Mouse (Mus musculus): Measurements from ENCODE around the gene Slc17a1. TPM values are rescaled to one million over a fixed set of nuclear protein-coding genes. Genes with fewer than 3 reads are reported as not detected.

Slc17a1 gene
- polyA plus RNA-seq, 1 experiment, result 0.05 TPM

Other genes with a start within 250 kb of the Slc17a1 start
- gene Hist1h2be, start 246.6 kb upstream of the Slc17a1 start, polyA plus RNA-seq (2012; rRNA removed), result 5.4 and 9.0 TPM in 2 replicates
- 3.1 and 3.9 TPM in 2 replicates for gene Hist1h1e, start 245.2 kb upstream of the Slc17a1 start, polyA plus RNA-seq (2012; rRNA removed)
- 0.32 and 0.63 TPM in 2 replicates for gene Hist1h2ac, start 183.8 kb upstream of the Slc17a1 start, polyA plus RNA-seq (2012; rRNA removed)
- 245 and 281 TPM in 2 replicates for gene Hist1h2bc, start 183.6 kb upstream of the Slc17a1 start, polyA plus RNA-seq (2012; rRNA removed)
- gene Hist1h1t, start 171.9 kb upstream of the Slc17a1 start, polyA plus RNA-seq (2012; rRNA removed), result not detected in 2 replicates
- gene Hist1h4c, start 169.3 kb upstream of the Slc17a1 start, polyA plus RNA-seq (2012; rRNA removed), result 3.9 and 6.4 TPM in 2 replicates
- 21.7 and 43.9 TPM in 2 replicates for gene Hfe, start 156.9 kb upstream of the Slc17a1 start, polyA plus RNA-seq (2012; rRNA removed)
- gene Hist1h1c, start 128.9 kb upstream of the Slc17a1 start, polyA plus RNA-seq (2012; rRNA removed), result 70.6 and 72.3 TPM in 2 replicates
- gene Hist1h3c, start 122.1 kb upstream of the Slc17a1 start, polyA plus RNA-seq (2012; rRNA removed), result 2.4 and 3.3 TPM in 2 replicates
- gene Hist1h2bb, start 121.0 kb upstream of the Slc17a1 start, polyA plus RNA-seq (2012; rRNA removed), result 2.2 and 5.9 TPM in 2 replicates
- gene Hist1h2ab, start 116.6 kb upstream of the Slc17a1 start, polyA plus RNA-seq (2012; rRNA removed), result 0.61 and 2.9 TPM in 2 replicates
- 1.4 and 3.1 TPM in 2 replicates for gene Hist1h3b, start 115.5 kb upstream of the Slc17a1 start, polyA plus RNA-seq (2012; rRNA removed)
- 0.82 and 3.9 TPM in 2 replicates for gene Hist1h4b, start 110.7 kb upstream of the Slc17a1 start, polyA plus RNA-seq (2012; rRNA removed)
- 5.8 and 9.3 TPM in 2 replicates for gene Hist1h4a, start 106.5 kb upstream of the Slc17a1 start, polyA plus RNA-seq (2012; rRNA removed)
- 2.8 and 4.3 TPM in 2 replicates for gene Hist1h3a, start 105.4 kb upstream of the Slc17a1 start, polyA plus RNA-seq (2012; rRNA removed)
- gene Hist1h1a, start 104.1 kb upstream of the Slc17a1 start, polyA plus RNA-seq (2012; rRNA removed), result not detected in 2 replicates
- 0.10 and 0.16 TPM in 2 replicates for gene Trim38, start 97.8 kb upstream of the Slc17a1 start, polyA plus RNA-seq (2012; rRNA removed)
- 0.04 TPM in 1 of 2 replicates, not detected in the other for gene Slc17a2, start 60.8 kb upstream of the Slc17a1 start, polyA plus RNA-seq (2012; rRNA removed)
- gene Slc17a3, start 28.3 kb upstream of the Slc17a1 start, polyA plus RNA-seq (2012; rRNA removed), result 0.06 TPM in 1 of 2 replicates, not detected in the other
- gene Slc17a4, start 47.3 kb downstream of the Slc17a1 start, polyA plus RNA-seq (2012; rRNA removed), result 0.08 and 0.10 TPM in 2 replicates
- 0.77 TPM in 1 of 2 replicates, not detected in the other for gene Hist1h2ba, start 66.4 kb downstream of the Slc17a1 start, polyA plus RNA-seq (2012; rRNA removed)
- not detected in 2 replicates for gene Hist1h2aa, start 66.7 kb downstream of the Slc17a1 start, polyA plus RNA-seq (2012; rRNA removed)
- not detected in 2 replicates for gene Scgn, start 123.5 kb downstream of the Slc17a1 start, polyA plus RNA-seq (2012; rRNA removed)